Mouse (Mus musculus): ENCODE measurements around the gene Edrf1. TPM values are rescaled to one million over a fixed set of nuclear protein-coding genes. Genes with fewer than 3 reads are reported as not detected.

The Edrf1 gene
- polyA plus RNA-seq, 1 experiment: 28.3 TPM

DNA sequence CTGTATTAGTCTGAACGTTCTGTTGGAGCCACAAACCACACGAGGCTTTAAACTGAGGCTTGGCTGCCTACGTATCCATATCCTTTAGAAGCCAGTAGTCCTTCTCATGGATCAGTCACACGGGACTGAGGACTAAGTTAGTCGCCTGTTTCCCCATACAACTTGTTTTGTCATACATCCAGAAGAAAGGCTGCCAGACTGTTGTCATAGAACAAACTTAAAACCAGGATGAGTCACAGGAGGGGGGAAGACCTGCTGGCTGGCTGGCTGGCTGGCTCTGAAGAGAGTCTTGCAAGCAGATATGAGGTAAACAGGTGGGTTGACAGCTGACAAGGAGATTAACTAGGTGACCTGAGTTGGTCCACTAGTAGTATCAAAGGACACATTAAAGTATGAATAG, 6.5 kb upstream of the Edrf1 start:
- H3K4me3 ChIP-seq (replicated peaks; ENCODE audit: insufficient read depth, low read depth, low read length): no peak overlapping the region
- no peak overlapping the region for H3K27ac ChIP-seq (ENCODE audit: insufficient read depth, low read length)
- no peaks in the 10 kb centered on the region for H3K27me3 ChIP-seq (ENCODE audit: control insufficient read depth, insufficient read depth, low read length)
- no peak for DNase-seq
- no peak for TF ChIP-seq POLR2A (IDR thresholded peaks at IDR 0.05; ENCODE audit: borderline replicate concordance, insufficient read depth, low read length)
- no peaks in the 10 kb centered on the region for H3K4me1 ChIP-seq (ENCODE audit: control insufficient read depth, insufficient read depth, low read length)
- 62% methylated on average over 5 of the region's 5 CpGs for WGBS

- no peak overlapping the region for H3K4me3 ChIP-seq (replicated peaks; ENCODE audit: insufficient read depth, low read depth, low read length)
- H3K27me3 ChIP-seq (ENCODE audit: control insufficient read depth, insufficient read depth, low read length): no peaks in the 10 kb centered on the region
- no peaks in the 10 kb centered on the region for H3K4me1 ChIP-seq (ENCODE audit: control insufficient read depth, insufficient read depth, low read length)
- DNase-seq: peak; percentile 46 to 65
- no peak overlapping the region for H3K27ac ChIP-seq (ENCODE audit: insufficient read depth, low read length)
- 25% methylated on average over 2 of the region's 2 CpGs for WGBS
- TF ChIP-seq POLR2A (IDR thresholded peaks at IDR 0.05; ENCODE audit: borderline replicate concordance, insufficient read depth, low read length) (no peak), CTCF (IDR thresholded peaks at IDR 0.05; ENCODE audit: borderline replicate concordance, insufficient read depth, low read depth, low read length) (peak; percentile 55; the same call in 1 of the 2 replicates)
These were observed 4.9 kb upstream of the Edrf1 start for GRCm38 (mm10) chr7:133632476-133632875.

DNA sequence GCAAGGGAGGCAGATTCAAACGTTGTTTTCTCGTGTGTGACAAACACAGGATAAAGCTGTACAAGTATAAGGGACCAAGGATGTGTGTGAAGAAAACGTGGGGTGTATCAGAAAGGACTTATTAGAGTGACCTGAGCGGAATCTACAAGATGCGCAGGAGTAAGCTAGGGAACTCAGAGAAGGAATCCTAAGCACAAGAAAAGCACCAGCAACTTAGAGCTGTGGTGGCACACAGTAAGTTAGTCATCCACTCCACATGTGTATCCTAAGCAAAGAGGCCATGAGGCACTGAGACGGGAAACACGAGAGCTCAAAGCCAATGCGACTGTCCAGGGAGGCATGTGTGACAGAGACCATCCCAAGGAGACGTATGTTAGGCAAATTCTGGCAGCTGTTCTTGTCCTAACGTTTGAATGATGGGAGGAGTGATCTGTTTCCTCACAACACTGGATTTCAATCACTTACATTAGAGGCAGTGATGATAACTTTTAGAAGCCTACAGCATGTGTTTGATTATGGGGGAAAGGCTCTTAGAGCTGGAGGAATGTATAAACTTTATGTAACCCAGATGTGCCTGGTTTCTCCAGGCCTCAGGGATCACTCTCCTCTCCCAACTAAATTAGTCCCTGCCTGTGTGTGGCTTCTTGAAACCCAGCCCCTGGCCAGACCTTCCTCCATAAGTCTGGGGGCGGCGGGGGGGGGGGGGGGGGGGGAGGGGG, 2.3 kb upstream of the Edrf1 start:
- H3K4me3 ChIP-seq (replicated peaks; ENCODE audit: insufficient read depth, low read depth, low read length): no peak overlapping the region
- no peaks in the 10 kb centered on the region; the same call in 1 of the 2 replicates for H3K4me1 ChIP-seq (ENCODE audit: control insufficient read depth, insufficient read depth, low read length)
- TF ChIP-seq CTCF (IDR thresholded peaks at IDR 0.05; ENCODE audit: borderline replicate concordance, insufficient read depth, low read depth, low read length): no peak
- TF ChIP-seq POLR2A (IDR thresholded peaks at IDR 0.05; ENCODE audit: borderline replicate concordance, insufficient read depth, low read length): no peak
- H3K27me3 ChIP-seq (ENCODE audit: control insufficient read depth, insufficient read depth, low read length): no peaks in the 10 kb centered on the region
- WGBS: 55% methylated on average over 10 of the region's 12 CpGs
- H3K27ac ChIP-seq (ENCODE audit: insufficient read depth, low read length): no peak overlapping the region
- no peak for DNase-seq

DNA sequence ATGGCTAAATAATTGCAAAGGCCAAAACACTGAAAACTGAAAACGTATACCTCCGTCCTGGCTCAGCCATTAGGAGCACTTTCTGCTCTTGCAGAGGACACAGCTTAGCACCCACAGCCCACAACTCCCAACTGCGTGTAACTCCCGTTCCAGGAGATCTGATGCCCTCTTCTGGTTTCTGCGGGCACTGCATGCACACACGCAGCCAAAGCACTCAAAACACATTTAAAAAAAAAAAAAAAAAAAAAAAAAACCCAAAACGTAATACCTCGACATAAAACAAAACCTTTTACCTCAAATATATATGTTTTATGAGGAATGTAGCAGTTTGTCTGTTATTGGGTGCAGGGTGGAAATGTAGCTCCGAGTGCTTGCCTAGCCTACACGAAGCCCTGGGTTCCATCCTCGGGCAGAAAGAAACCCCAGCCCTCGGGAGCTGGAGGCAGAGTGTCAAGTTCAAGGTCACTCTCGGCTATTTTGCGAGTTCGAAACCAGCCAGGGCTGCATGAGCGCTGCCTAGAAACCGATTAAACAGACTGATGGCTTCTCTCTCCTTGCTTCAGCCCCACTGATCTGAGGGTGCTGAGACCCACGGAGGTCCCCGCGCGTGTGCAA, 498 bp upstream of the Edrf1 start:
- peak; percentile 83 for TF ChIP-seq CTCF (IDR thresholded peaks at IDR 0.05; ENCODE audit: borderline replicate concordance, insufficient read depth, low read depth, low read length)
- TF ChIP-seq POLR2A (IDR thresholded peaks at IDR 0.05; ENCODE audit: borderline replicate concordance, insufficient read depth, low read length): no peak
- peak; percentile 88 to 95 for DNase-seq
- Histone ChIP-seq H3K27me3 (ENCODE audit: control insufficient read depth, insufficient read depth, low read length) (no peaks in the 10 kb centered on the region), H3K4me3 (replicated peaks; ENCODE audit: insufficient read depth, low read depth, low read length) (peak overlapping the region; percentile 72), H3K27ac (ENCODE audit: insufficient read depth, low read length) (peak overlapping the region; percentile 50), H3K4me1 (ENCODE audit: control insufficient read depth, insufficient read depth, low read length) (no peaks in the 10 kb centered on the region; the same call in 1 of the 2 replicates)
- WGBS: under 1% methylated on average over 21 of the region's 21 CpGs

GRCm38 (mm10) chr7:133638306-133638705, 963 bp downstream of the Edrf1 start:
- no peaks in the 10 kb centered on the region; the same call in 1 of the 2 replicates for H3K4me1 ChIP-seq (ENCODE audit: control insufficient read depth, insufficient read depth, low read length)
- no peaks in the 10 kb centered on the region for H3K27me3 ChIP-seq (ENCODE audit: control insufficient read depth, insufficient read depth, low read length)
- DNase-seq: peak; percentile 26 to 31
- no peak overlapping the region for H3K27ac ChIP-seq (ENCODE audit: insufficient read depth, low read length)
- peak overlapping the region; percentile 72 for H3K4me3 ChIP-seq (replicated peaks; ENCODE audit: insufficient read depth, low read depth, low read length)
- 2% methylated on average over 13 of the region's 13 CpGs for WGBS
- TF ChIP-seq CTCF (IDR thresholded peaks at IDR 0.05; ENCODE audit: borderline replicate concordance, insufficient read depth, low read depth, low read length): no peak
- no peak for TF ChIP-seq POLR2A (IDR thresholded peaks at IDR 0.05; ENCODE audit: borderline replicate concordance, insufficient read depth, low read length)

DNA sequence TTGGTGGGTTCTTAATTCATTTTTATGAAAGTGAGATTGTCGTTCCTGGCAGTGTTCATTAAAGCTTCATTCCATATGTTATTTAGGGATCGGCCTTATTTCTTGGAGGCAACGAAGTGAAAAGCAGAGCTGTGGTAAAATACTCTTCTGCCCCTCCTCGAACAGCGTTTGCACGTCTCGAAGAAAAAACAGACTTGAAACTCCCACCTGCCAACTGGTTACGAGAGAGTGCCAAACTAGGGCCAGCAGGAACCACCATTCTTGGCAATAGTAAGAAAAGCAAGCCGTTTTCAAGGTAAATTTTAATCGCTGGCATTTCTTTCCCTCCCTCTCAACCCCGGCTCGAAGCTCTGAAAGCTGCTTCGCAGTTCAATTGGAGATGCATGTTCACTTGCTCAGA, 1.5 kb downstream of the Edrf1 start:
- H3K27ac ChIP-seq (ENCODE audit: insufficient read depth, low read length): no peak overlapping the region
- no peaks in the 10 kb centered on the region for H3K27me3 ChIP-seq (ENCODE audit: control insufficient read depth, insufficient read depth, low read length)
- TF ChIP-seq POLR2A (IDR thresholded peaks at IDR 0.05; ENCODE audit: borderline replicate concordance, insufficient read depth, low read length): no peak
- no peak for TF ChIP-seq CTCF (IDR thresholded peaks at IDR 0.05; ENCODE audit: borderline replicate concordance, insufficient read depth, low read depth, low read length)
- WGBS: 12% methylated on average over 13 of the region's 13 CpGs
- no peaks in the 10 kb centered on the region; the same call in 1 of the 2 replicates for H3K4me1 ChIP-seq (ENCODE audit: control insufficient read depth, insufficient read depth, low read length)
- peak overlapping the region; percentile 9 for H3K4me3 ChIP-seq (replicated peaks; ENCODE audit: insufficient read depth, low read depth, low read length)
- DNase-seq: peak in 1 of 2 experiments; percentile 17

- no peak for TF ChIP-seq POLR2A (IDR thresholded peaks at IDR 0.05; ENCODE audit: borderline replicate concordance, insufficient read depth, low read length)
- no peak for TF ChIP-seq CTCF (IDR thresholded peaks at IDR 0.05; ENCODE audit: borderline replicate concordance, insufficient read depth, low read depth, low read length)
- Histone ChIP-seq H3K4me3 (replicated peaks; ENCODE audit: insufficient read depth, low read depth, low read length) (no peak overlapping the region), H3K27ac (ENCODE audit: insufficient read depth, low read length) (no peak overlapping the region), H3K4me1 (ENCODE audit: control insufficient read depth, insufficient read depth, low read length) (no peaks in the 10 kb centered on the region), H3K27me3 (ENCODE audit: control insufficient read depth, insufficient read depth, low read length) (no peaks in the 10 kb centered on the region)
- WGBS: 90% methylated on average over 6 of the region's 6 CpGs
- no peak for DNase-seq
These were observed 8.4 kb downstream of the Edrf1 start for GRCm38 (mm10) chr7:133645716-133646115.

DNA sequence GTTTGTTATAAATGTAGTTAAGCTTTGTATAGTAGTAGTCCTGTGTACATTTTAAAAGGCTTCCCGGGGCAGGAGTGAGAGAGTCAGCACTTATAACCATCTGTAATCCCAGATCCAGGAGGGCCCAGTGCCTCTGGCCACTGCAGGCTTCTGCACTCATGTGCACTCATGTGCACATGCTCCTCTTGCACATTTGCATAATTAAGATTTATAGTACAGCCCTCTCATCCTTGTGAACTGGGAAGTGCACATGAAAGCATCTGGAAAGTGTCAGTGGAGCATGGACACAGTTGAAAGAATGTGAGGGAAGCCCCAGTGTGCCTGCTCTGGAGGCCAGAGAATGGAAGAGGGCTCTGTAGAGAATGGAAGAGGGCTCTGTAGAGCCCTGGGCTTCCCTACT, 25.1 kb downstream of the Edrf1 start:
- 88% methylated on average over 1 of the region's 1 CpGs for WGBS
- Histone ChIP-seq H3K4me3 (replicated peaks; ENCODE audit: insufficient read depth, low read depth, low read length) (no peak overlapping the region), H3K27me3 (ENCODE audit: control insufficient read depth, insufficient read depth, low read length) (no peaks in the 10 kb centered on the region), H3K4me1 (ENCODE audit: control insufficient read depth, insufficient read depth, low read length) (no peaks in the 10 kb centered on the region), H3K27ac (ENCODE audit: insufficient read depth, low read length) (no peak overlapping the region)
- no peak for TF ChIP-seq CTCF (IDR thresholded peaks at IDR 0.05; ENCODE audit: borderline replicate concordance, insufficient read depth, low read depth, low read length)
- no peak for TF ChIP-seq POLR2A (IDR thresholded peaks at IDR 0.05; ENCODE audit: borderline replicate concordance, insufficient read depth, low read length)
- no peak for DNase-seq
